12 mouse cellular contexts compared by ENCODE assay signal in the genomic region with DNA sequence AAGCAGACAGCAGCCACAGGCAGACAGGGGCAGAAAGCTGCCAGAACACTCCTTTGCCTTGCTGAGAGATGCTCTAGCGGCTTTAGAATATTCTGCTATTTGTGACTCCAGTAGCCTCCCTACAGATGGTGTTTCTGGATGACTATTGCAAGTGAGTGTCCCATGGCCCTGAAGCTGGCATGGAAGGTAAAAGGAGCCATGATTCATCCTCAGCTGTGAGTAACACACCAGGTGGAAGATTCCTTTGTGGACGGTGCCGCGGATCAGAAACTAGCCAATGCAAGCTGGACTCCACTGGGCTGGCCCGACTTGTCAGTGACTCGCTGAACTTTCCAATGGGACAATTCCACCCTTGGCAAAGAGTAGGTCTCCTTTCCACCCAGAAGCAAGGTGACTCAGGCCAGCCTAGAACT.
A peak's percentile ranks its signal among the peaks of the same experiment; 100 is the strongest.
DNase-seq lines count a peak whose midpoint lies in the region; ATAC-seq lines count a peak whose summit lies in the region.
"Had no signal": no experiment of that assay in that cellular context is flagged by ENCODE, and none has a peak within 500 bp of the region (broad histone marks: within the 10 kb centered on the region; RNA-seq: fewer than 3 reads in every experiment).

No protein-coding gene starts in this region.

- H3K27me3 ChIP-seq in heart, embryonic 13.5 days (replicated peaks): no peaks in the 10 kb centered on the region
- H3K27me3 ChIP-seq in forebrain, embryonic 10.5 days (ENCODE audit: poor library complexity, severe bottlenecking): no peaks in the 10 kb centered on the region
- H3K27me3 ChIP-seq: embryonic facial prominence, embryonic 13.5 days had no signal

- H3K9ac ChIP-seq in heart, embryonic 13.5 days: no peak overlapping the region
- H3K9ac ChIP-seq: embryonic facial prominence, embryonic 13.5 days had no signal

- no peak for ATAC-seq in heart, embryonic 13.5 days (ENCODE audit: extremely low read depth, insufficient number of reproducible peaks, low FRiP score, low TSS enrichment)
- no peak for ATAC-seq in inflammation-experienced regulatory T-cells, adult 6 months

- no peak overlapping the region for H3K4me2 ChIP-seq in heart, embryonic 13.5 days
- H3K4me2 ChIP-seq: embryonic facial prominence, embryonic 13.5 days; liver, embryonic 11.5 days had no signal

- H3K27ac ChIP-seq in heart, embryonic 13.5 days (replicated peaks): peak overlapping the region; percentile 90
- no peak overlapping the region for H3K27ac ChIP-seq in forebrain, embryonic 10.5 days
- H3K27ac ChIP-seq: embryonic facial prominence, embryonic 13.5 days had no signal

- H3K4me3 ChIP-seq in heart, embryonic 13.5 days: no peak overlapping the region
- no peak overlapping the region for H3K4me3 ChIP-seq in forebrain, embryonic 10.5 days
- H3K4me3 ChIP-seq: embryonic facial prominence, embryonic 13.5 days; megakaryocyte, embryonic 14.5 days had no signal

- H3K9me3 ChIP-seq in heart, embryonic 13.5 days: peaks cover 9% of the 10 kb centered on the region; the same call in 1 of the 2 replicates
- H3K9me3 ChIP-seq in forebrain, embryonic 10.5 days: no peaks in the 10 kb centered on the region
- H3K9me3 ChIP-seq: megakaryocyte, embryonic 14.5 days had no signal

- intact Hi-C loops in heart, postnatal 14 days (cut with DNase I): no loop called here

- no peak for DNase-seq in heart, postnatal 14 days
- DNase-seq in right cerebral cortex, adult 18-20 months: peak; percentile 60
- DNase-seq in right cerebral cortex, postnatal 4 days: no peak
- DNase-seq in cerebellum, adult 9-11 months: peak; percentile 42
- peak; percentile 19 for DNase-seq in skeletal muscle tissue, adult 2 months (ENCODE audit: low read depth, low spot score)
- DNase-seq in forebrain, embryonic 10.5 days (ENCODE audit: extremely low spot score, low spot score): no peak
- DNase-seq: kidney, postnatal 10 days had no signal

- H3K4me1 ChIP-seq in heart, embryonic 13.5 days: peaks cover 25% of the 10 kb centered on the region
- no peaks in the 10 kb centered on the region for H3K4me1 ChIP-seq in forebrain, embryonic 10.5 days
- H3K4me1 ChIP-seq: embryonic facial prominence, embryonic 13.5 days had no signal

- WGBS in heart, embryonic 13.5 days: 79% methylated on average over 6 of the region's 6 CpGs
- WGBS in forebrain, embryonic 10.5 days: 89% methylated on average over 6 of the region's 6 CpGs

- H3K36me3 ChIP-seq in heart, embryonic 13.5 days: peaks cover 5% of the 10 kb centered on the region
- H3K36me3 ChIP-seq in forebrain, embryonic 10.5 days (replicated peaks): no peaks in the 10 kb centered on the region
- H3K36me3 ChIP-seq: embryonic facial prominence, embryonic 13.5 days had no signal

Comparison
In these comparisons a context has a peak if more than half of its experiments do, and no peak if none do; other contexts are left out.
1. DNase-seq: peak in right cerebral cortex, adult 18-20 months (single experiment), cerebellum, adult 9-11 months (single experiment) and skeletal muscle tissue, adult 2 months (single experiment); none in heart, postnatal 14 days (0 of 2), right cerebral cortex, postnatal 4 days (single experiment) and forebrain, embryonic 10.5 days (single experiment).